Mouse (Mus musculus) thymus, postnatal 14 days (tissue): ENCODE measurements around the gene Odc1.

Experiments used
- DNase-seq: peaks from one replicate; pipeline ENCODE4 v3.0.0; 2021

Gene Odc1

DNA sequence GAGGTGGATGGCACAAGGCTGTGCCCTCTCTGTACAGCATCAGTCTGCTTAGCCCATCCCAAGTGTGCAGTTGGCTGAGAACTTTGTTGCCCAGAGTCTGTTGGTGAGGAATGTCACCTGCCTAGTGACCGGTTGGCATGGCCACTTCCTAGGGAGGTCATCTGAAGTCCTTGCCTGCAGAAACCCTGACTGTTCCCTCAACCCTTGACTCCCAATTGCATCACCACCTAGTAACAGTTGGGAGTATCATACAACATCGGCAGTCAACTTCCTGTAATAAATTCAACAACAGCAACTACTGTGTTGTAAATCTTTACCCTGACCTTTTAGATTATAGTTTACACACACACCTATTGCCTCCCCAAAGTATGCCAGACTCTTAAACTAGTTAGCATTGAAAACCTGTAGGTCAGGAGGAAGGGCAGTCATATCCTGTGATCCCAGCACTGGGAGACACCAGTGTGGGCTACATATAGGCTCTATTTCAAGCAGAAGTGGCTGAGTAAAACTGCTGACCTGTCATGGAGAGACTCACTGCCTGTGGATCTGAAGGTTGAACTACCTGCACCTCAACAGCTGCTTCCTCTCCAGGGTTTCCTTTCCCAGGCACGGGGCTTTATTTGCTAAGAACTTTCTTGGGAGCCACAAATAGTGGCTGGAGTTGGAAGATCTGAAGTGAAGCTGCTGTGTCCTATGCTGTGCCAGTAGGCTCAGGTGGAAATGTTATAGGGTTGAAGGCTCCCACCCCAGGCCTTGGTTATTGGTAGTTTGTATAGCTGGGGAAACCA lies 6.8 kb downstream of the Odc1 start:
- DNase-seq, result no peak

DNA sequence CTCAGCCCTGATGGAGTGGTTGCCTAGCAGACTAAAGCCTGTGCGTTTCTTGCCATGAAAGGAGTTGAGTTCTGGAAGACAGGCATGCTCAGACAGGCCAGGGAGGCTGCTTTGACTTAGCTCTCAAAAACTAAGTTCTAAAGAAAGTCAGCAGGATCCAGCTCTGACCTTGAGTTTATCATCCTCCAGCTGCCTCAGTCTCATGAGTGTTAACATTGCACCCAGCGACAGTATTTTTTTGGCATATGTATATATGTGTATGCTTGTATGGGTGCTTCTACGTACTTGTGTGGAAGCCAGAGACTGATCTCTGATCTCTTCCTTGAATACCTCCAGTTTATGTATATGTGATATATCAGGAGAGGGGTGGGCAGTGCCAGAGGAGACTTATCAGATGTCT lies 7.8 kb downstream of the Odc1 start:
- DNase-seq, result no peak

DNA sequence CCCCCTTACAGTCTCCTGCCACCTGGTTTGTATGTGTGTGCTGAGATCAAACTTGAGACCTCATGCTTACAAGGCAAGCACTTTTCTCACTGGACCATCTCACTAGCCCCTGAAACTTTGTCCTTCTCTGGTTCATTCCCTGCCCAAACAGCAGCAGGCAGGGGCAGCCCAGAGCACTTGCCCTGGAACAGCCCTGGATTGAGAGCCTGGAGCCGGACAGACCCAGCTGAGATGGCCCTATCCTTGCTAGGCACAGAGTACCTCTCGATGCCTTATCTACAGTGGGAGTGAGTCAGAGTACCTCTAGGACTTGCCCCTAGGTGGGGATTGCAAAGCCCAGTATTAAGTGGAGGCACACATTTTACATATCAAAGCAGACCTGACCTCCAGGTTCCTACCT lies 8.4 kb downstream of the Odc1 start:
- no peak for DNase-seq

DNA sequence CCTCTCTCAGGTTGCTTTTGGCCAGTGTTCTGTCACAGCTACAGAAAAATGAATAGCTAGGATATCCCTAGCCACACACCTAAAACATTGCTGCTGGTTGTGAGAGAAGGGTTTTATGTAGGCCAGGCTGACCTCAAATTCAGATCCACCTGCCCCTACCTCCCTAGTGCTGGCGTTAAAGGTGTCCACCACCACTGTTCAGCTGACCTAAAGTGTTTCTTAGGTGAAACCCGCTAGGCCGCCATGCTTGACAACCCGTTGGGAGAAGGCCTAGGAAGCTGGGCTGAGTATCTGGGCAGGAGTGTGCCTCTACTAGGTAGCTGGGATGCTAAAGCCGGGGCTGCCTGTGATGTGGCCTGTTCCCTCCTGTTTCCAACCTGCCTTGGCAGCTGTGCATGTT lies 9.0 kb downstream of the Odc1 start:
- DNase-seq, result no peak

DNA sequence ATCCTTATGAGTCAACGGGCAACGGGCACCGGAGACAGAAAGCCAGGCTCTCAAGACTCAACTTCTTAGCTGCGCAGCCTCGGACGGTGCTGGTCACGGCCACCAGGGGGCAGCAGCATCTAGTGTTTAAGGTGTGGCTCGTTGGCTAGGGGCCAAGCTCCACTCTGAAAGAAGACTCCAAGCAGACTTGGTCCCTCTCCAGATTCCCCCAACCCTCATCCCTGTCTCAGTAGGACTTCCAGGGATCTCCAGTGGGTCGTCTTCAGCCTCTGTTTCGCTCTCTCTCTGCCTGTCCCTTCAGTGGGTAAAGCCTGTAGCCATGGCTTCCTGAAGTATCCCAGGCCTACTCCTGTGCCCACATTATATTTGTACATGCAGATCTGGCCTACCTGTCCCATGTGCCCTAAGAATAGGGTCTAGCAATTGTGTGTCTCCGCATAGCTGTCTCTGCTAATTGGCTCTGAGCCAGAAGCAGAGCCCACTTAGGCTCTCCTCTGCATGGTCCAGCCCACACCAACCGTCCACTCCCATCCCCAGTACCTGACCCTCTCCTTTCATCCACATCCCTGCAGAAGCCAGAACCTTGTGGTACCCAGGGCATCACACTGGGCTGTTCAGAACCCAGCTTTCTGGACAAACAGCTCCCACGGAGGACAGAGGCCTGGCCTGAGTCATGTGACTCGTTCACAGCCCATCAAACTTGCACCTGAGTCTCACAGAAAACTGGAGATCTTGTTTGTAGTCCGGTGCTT lies 9.8 kb downstream of the Odc1 start:
- DNase-seq, result peak; percentile 90

DNA sequence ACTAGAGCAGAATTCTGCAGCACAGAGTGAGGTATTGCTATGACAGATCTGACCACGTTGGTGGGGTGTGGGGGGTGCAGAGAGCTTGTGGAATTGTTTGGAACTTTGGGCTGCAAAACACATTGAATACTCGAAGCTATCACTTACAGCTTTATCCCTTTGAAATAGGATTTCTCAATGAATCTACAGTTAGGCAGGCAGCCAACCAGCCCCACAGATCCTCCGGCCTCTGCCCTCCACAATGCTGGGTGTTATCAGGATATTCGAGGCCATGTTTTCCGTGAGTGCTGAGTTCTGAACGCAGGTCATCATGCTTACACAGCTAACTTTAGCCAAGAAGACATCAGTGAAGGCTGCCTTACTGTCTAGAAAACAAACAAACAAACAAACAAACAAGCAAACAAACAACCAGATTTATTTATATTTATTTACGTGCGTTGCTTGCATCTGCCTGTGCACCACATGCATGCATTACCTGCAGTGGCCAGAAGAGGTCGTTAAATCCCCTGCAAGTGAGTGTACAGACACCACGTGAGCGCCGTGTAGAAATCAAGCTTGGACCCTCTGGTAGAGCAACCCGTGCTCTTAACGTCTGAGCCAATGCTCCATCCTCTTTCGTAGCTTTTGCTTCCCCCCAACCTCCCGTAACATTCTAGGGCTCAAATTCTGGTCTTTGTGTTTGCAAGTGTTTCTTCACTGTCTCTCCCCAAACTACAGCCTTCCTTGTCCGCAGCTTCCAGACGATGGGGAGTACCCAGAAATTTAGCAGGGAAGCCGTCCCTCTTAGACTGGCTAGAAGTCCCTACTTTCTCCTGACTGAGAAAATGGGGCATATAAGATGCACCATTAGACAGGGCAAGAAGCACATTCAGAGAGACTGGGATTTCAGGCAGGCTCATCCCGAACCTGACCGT lies 12.1 kb downstream of the Odc1 start:
- DNase-seq, result peak; percentile 78

DNA sequence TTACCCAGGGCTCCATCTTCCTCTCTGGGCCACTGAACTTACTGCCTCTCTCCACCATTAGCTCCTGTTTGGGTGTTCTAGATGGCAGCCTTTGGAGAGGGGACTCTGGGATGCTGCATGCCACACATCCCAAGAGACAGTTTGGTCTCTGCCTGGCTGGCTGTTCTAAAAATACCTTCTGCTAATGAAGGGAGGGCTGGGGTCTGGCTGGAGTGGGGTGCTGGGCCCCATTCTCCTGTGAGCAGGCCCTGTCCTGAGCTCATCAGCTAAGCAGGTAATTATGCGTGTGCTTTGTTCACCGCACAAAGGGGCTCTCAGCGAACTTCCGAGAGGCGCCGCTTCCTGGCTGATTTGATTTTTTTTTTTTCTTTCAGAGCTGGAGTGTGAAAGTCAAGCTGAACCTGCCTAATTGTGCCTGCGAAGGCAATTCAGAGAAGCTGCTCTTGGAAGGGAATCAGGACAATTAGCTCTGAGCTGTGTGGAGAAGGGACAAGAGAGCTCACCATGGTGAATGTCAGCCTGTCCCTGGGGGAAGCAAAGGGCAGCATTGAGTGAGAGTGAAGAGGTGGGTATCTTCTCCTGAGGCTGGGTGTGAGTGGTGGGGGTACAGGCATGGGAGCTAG lies 12.9 kb downstream of the Odc1 start:
- DNase-seq, result no peak

DNA sequence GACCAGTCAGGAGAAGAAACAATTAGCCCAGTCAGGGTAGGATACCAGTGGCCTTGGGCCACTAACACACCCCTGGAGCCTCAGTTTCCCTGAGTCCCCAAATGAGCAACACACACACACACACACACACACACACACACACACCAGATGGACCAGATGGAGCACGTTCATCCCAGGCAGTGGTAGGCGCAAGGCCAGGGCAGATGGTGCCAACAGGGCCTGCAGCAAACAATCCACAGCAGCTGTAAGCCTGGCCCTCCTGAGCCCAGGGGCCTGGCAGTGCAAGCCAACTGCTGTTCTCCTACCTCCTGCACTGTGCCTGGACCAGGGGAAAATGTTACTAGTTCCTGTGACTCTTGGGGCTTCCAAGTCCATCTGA lies 13.4 kb downstream of the Odc1 start:
- DNase-seq, result no peak

DNA sequence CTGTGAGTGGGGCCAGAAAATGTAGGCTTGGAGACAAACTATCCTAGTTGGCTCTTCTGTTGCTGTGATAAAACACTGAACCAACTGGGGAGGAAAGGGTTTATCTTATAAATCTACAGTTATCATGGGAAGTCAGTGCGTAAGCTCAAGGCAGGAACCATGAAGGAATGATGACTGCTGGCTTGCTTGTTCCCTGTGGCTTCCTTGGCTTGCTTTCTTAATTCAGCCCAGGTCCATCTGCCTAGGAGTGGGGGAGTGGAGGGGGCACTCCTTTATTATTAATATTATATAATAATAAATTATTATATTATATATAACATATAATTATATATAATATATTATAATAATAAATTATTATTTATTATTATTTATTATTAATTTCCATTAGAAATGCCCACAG lies 17.8 kb downstream of the Odc1 start:
- no peak for DNase-seq

DNA sequence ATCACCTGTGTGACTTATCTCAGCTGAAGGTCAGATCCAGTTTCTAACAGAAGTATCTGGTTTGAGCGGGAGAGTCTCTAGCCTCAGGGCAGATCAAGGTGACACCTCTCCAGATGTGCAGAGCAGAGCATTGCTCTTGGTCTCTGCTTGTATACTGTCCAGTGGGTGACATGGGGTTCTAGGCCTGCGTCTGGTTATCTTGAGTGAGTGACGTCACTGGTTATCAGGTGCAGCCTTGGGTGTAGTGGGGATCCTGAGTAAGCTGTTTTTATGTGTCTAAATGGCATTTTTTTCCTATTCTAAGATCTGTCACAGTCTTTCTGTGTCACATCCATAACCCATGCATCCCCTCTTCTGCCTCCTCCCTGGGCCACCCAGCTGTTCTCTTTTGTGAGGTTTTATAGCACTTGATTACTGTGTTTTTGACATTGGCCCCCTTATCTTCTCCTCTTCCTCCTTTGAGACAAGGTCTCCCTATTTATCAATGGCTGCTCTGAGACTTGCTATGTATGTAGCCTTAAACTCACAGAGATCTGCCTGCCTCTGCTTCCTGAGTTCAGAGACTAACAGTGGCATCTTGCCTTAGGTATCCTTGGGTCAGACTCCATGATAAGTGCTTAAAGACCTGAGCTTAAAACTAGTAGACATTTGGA lies 20.9 kb downstream of the Odc1 start:
- DNase-seq, result no peak

DNA sequence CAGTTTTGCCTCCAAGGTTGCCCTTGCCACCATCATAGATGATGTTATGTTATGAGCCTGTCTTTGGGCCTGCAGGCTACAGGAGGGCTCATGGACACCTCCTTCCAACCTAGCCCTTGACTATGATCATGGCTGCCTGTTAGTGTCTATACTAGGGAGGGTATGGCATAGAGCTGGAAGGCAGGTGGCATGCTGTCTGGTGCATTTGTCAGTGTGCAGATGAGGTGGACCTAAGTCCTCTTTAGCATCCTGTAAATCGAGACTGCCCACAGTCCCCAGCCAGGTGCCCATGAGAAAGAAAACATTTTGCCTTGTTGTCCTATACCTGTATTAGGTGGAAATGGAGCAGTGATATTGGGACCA lies 21.4 kb downstream of the Odc1 start:
- no peak for DNase-seq

DNA sequence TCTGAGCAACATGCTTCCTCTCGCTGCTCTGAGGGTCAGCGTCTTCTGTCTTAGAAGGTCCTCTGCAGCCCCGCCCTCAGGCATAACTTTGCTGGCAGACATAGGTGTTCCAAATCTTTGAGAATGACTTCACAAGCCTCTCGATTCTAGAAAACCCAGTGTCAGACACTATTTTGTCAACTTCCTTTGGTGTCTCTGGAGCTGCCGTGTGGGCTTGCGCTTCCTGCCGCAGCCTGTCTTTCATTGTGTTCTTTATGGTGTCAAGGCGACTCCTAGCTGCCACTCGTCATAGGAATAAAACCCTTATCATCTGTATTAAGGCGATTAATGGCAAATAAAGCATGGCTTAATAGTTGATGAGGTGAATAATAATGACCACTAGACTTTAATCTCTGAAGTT lies 24.0 kb downstream of the Odc1 start:
- DNase-seq, result peak; percentile 43

DNA sequence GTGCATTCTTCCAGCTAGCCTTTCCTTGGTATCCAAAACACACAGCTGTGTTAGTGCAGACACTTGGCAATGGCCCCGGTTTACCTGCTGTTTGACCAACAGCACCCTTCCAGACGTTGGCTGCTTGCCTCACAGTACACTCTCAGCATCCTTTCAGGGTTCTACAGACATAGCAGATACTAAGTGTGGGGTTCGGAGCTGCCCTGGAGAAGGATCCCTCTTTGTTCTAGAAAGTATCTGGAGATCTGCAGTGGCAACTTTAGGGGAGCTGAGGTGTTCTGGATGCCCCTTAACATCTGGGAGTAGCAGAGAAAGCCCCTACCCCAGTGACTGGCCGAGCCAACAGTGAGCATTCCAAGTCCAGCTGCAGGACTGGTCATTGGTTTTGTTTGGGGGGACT lies 30.0 kb downstream of the Odc1 start:
- no peak for DNase-seq

DNA sequence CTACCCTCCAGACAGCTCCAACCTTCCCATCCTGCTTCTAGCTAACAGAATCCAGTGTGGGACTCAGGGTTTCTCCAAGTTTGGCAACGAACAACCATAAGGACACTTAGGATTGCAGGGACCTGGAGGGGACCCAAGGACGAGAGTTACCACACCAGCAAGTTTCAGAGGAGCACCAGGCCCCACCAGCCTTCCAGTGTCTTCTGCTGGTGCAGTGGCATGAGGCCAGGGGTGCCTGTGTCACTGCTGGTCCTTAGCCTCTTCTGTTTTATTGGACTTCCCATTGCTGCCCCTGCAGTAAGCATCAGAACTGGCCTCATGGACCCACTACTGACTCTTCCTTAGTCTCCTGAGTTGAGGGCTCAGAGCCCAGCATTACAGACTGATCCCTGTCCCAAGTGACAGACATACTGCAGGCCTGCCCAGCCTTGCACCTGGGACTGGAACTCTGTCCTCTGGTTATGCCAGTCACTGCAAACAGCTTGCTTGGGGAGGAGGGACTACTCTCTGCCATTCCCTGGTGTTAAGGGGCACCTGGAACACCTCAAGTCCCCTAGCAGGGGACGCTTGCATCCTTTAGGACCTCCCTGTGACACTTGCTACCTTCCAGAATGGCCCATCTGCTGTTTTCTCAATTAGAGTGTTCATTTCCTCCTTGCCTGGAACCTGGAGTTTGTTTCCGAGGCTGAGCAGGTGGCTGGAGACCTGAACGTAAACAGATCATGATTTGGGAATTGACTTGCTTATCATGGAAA lies 30.7 kb downstream of the Odc1 start:
- no peak for DNase-seq

DNA sequence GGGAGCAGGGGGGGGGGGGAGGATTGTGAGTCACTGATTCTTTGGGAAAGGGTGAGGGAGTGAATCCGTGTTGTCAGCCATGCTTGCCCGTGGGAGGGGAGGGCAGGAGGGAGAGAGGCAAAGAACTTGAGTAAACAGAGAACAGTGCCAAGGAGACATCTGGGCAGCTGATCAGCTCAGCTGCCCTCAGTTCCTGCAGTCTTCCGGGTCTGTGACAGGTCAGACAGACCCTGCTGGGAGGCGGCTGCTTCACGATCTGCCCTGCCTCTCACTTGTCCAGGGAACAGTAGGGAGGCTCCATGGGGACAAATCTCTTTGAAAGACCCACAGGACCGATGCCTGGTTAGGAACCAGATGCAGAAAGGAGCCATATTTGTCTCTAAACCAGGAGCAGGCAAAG lies 31.4 kb downstream of the Odc1 start:
- DNase-seq, result no peak

DNA sequence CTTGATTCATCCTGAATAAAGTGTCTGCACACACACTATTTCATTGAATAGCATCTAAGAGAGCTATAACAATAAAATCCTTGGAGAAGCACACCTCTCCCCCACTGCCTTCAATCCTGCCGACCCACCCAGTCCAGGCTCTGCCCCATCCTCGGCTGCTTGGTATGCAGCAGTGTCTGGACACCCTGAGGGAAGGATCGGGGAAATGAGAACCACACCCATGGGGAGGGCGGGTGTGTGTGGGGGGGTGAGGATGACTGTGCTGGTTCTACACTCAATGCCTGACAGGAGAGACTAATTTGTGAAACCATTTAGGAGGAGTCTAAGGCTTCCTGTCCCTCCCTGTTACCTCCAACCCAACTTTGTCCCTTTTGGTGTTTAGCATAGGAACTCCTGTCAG lies 34.0 kb downstream of the Odc1 start:
- no peak for DNase-seq

DNA sequence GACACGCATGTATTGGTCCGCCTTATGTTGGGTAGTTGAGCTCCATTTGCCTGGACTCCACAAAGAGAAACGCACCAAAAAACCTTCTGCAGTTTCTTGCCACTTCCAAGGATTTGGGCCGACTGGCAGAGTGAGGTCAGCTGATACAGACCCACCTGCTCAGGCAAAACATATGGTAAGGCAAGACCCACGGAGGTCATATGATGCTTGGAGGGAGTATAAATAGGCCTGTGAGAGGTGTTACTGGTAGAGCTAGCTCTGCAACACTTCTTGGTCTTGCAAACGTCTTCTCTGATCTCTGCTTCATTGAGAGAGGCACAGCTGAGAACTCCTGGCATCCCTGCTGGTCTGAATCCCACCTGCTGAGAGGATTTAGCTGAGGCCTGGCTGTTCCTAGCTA lies 36.4 kb downstream of the Odc1 start:
- DNase-seq, result no peak

DNA sequence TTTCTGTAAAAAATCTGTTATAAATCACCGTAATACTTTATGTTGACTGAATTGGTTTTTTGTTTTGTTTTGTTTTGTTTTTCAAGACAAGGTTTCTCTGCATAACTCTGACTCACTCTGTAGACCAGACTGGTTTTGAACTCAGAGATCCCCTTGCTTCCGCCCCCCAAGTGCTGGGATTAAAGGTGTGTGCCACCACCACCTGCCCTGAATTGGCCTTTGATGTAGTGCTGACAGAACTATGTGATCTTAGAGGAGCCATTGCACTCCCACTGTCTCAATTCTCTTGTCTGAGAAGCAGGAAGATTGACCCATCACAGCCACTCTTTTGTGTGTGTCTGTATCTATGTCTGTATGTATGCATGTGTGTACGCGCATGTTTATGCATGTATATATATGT lies 37.8 kb downstream of the Odc1 start:
- DNase-seq, result no peak

DNA sequence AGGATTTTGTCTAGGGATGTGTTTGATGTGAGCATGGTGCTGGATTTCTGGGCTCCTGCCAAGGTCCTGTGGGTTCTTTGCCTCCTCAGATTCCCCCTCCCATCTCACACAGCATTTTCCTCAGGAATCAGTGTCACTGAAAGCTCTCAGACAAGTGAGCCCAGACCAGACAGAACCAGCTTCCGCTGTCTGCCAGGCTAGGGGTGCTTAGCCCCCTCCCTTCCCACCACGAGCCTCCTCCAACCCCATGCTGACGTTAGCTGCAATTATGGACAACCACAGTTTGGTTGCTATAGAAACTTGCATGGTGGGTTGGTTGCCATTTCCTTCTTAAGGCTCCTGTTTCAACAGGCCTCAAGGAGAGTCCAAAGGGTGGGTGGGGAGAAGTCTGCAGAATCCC lies 39.3 kb downstream of the Odc1 start:
- no peak for DNase-seq

DNA sequence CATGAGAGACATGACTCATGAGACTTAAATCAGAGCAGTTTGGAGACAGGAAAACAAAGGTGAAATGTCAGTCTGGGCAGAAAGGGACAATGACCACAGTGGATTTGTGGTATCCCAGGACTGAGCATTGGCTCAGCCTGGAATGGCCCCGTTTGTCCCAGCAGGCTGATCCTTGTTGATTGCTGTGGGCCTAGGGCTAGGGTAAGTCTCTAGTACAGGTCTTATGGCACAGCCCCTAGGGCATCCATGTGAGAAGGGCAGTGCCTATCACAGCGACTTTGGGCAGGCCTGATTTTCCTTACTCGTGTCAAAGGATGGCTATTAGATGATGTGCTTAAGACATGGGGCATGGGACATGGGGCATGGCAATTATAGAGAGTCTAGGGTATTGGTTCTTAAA lies 41.4 kb downstream of the Odc1 start:
- DNase-seq, result no peak

DNA sequence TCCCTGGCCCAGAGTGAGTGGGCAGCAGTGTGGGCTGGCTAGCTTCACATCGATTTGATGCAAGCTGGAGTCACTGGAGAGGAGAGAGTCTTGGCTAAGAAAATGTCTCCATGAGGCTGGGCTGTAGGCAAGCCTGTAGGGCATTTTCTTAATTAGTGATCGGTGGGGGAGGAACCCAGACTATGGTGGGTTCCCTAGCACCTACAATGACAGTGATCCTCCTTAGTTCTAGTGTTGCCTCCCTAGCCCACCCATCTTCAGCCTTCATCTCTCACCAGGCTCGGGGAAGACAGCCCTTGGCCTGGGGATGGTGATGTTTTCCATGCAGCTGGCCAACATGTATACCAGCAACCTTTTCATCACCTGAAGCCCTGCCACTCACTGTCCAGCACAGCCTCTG lies 43.8 kb downstream of the Odc1 start:
- DNase-seq, result no peak
